Mouse (Mus musculus) common myeloid progenitor, adult 5-6 weeks (primary cell): ENCODE results near the gene Mgst2. TPM values are rescaled to one million over a fixed set of nuclear protein-coding genes. Genes with fewer than 3 reads are reported as not detected.

Experiments used
- ATAC-seq: replicated peaks from 2 replicates; pipeline ENCODE4 v1.8.0; 2016; ENCODE audit warnings: low read depth, mild to moderate bottlenecking, moderate TSS enrichment, inconsistent platforms; ENCODE audit not compliant: poor library complexity, severe bottlenecking
- total RNA-seq: library from RNA; stranded (forward); fragments of 200-1000, 187-1606 nt; gene quantifications from 2 replicates; pipeline ENCODE4 v1.2.3, GENCODE M21; 2017

Gene Mgst2
- total RNA-seq: 2.3 and 9.9 TPM in 2 replicates

GRCm38 (mm10) chr3:51660060-51660459 lies at the start of gene Mgst2:
TSS of gene Mgst2 (plus strand) at chr3:51660360.
- ATAC-seq: no peak

- ATAC-seq: peak; percentile 99
Measured at GRCm38 (mm10) chr3:51611972-51612371, 48.2 kb upstream of the Mgst2 start.

- 0 out of 2 replicates have a peak, but pooled peaks have one; percentile 19 for ATAC-seq
Measured at GRCm38 (mm10) chr3:51612398-51613356, 47.5 kb upstream of the Mgst2 start.

- ATAC-seq: no peak
Measured at GRCm38 (mm10) chr3:51614278-51614677, 45.9 kb upstream of the Mgst2 start.

- no peak for ATAC-seq
Measured at GRCm38 (mm10) chr3:51623956-51624355, 36.2 kb upstream of the Mgst2 start.

GRCm38 (mm10) chr3:51627741-51628140 lies 32.4 kb upstream of the Mgst2 start:
- no peak for ATAC-seq

GRCm38 (mm10) chr3:51628977-51629376 lies 31.2 kb upstream of the Mgst2 start:
- ATAC-seq: 0 out of 2 replicates have a peak, but pooled peaks have one; percentile 25

GRCm38 (mm10) chr3:51630746-51631145 lies 29.4 kb upstream of the Mgst2 start:
- ATAC-seq: no peak

GRCm38 (mm10) chr3:51631971-51632370 lies 28.2 kb upstream of the Mgst2 start:
- ATAC-seq: no peak

- no peak for ATAC-seq
Measured at GRCm38 (mm10) chr3:51634451-51634850, 25.7 kb upstream of the Mgst2 start.

- ATAC-seq: no peak
Measured at GRCm38 (mm10) chr3:51635960-51636359, 24.2 kb upstream of the Mgst2 start.

- ATAC-seq: peak; percentile 79
Measured at GRCm38 (mm10) chr3:51636700-51637099, 23.5 kb upstream of the Mgst2 start.

- ATAC-seq: no peak
Measured at GRCm38 (mm10) chr3:51637326-51637725, 22.8 kb upstream of the Mgst2 start.

GRCm38 (mm10) chr3:51638260-51638659 lies 21.9 kb upstream of the Mgst2 start:
- no peak for ATAC-seq

GRCm38 (mm10) chr3:51645484-51645883 lies 14.7 kb upstream of the Mgst2 start:
- no peak for ATAC-seq

- ATAC-seq: no peak
Measured at GRCm38 (mm10) chr3:51646301-51646700, 13.9 kb upstream of the Mgst2 start.

- no peak for ATAC-seq
Measured at GRCm38 (mm10) chr3:51647356-51647755, 12.8 kb upstream of the Mgst2 start.

GRCm38 (mm10) chr3:51648037-51648664 lies 12.0 kb upstream of the Mgst2 start:
- peak; percentile 67 for ATAC-seq

- ATAC-seq: no peak
Measured at GRCm38 (mm10) chr3:51649426-51649825, 10.7 kb upstream of the Mgst2 start.

- ATAC-seq: no peak
Measured at GRCm38 (mm10) chr3:51649986-51650385, 10.2 kb upstream of the Mgst2 start.

GRCm38 (mm10) chr3:51651149-51651548 lies 9.0 kb upstream of the Mgst2 start:
- no peak for ATAC-seq
